Mouse (Mus musculus) retina, postnatal 7 days (tissue): ENCODE results near the gene Igfn1.

Source experiments
- DNase-seq: peaks from one replicate; pipeline ENCODE4 v3.0.0-alpha.2; 2012; ENCODE audit warnings: low read depth, low spot score

Igfn1 gene

DNA sequence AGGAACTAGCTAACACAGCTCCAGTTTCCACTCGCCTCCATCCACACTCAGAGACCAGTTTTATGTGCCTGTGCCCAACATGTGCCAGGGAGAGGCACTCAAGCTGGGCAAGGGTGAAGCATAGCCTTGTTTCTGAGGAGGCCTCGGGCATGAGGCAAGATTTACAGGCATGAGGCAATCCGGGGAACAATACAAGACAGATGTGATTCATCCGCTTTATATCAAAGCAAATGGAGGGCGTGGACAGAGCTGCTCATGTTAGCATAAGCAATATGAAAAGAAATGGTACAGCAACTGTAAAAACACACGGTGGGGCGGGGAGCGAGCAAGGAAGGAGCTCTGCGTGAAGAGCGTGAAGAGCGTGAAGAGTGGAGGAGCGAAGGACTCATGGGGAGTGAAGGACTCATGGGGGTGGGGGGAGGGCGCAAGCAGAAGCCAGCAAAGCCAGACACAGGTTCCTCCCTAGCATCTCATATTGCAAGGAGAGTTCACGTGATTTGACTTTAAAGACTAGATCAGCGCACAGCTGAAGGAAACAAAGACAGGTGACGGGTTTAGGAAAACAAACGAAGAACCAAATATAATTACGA, 72.3 kb downstream of the Igfn1 start:
- DNase-seq, result no peak

DNA sequence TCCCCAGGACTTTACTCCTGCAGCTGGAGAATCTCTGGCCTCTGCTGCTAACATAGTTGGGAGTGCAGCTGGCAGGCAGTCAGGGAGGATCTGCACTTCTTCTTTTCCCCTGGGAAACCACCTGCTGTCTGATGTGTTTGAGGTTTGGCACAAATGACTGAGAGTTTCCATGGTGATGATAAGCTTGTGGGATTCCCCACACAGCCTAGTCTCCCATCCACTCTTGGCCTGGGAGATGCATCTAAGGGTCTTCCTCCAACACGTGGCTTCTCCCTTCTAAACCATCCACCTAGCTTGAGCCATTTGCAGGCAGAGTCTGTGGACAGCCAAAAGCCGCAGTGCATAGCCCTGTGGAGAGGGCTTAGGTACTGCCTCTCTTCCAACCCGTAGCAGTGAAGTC, 76.3 kb downstream of the Igfn1 start:
- no peak for DNase-seq

GRCm38 (mm10) chr1:135925848-135926247, 80.3 kb downstream of the Igfn1 start:
- no peak for DNase-seq

DNA sequence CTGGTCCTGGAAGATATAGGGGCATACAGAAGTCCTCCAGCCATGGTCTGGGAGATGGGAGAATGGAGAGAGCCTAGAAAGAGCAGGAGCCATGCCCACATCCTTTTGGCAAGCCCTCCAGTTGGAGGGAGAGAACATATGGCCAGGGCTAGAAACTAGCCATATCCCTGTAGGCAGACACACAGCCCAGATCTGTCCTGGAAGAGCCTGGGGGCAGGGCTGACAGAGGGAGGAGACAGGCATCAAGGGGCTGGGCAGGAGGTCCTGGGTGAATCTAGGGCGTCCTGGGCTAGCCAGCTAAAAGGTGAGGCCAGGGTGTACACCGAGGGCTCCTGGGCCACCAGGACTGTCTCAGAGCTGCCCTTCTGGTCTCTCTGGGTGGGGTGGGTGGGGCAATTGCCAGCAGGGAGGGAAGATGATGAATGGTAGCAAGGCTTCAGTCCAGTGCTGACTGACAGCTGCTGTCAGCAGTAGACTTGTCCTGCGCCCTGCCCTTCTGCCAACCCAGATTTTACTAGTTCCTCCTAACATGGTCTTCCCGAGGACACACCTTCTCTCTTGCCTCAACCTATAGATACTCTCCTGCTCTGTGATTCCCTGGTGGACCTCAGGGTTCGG, 81.7 kb downstream of the Igfn1 start:
- DNase-seq, result no peak

DNA sequence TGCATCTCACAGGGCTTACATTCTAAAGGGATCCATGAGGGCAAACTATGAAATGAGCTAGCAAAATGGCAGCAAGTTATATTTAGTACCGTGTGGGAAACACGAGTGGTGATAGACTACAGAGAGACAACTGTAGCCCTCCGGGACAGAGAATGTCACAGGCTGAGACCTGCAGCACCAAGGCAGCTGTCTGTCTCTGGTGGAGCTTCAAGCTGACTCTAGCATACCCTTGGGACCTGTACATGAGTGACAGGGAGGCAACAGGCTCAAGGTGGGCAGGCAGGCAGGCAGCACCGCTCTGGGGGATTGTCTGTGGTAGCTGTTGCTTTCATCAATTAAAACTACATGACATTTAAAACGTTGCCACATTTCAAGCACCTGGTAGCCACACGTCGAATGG, 82.9 kb downstream of the Igfn1 start:
- no peak for DNase-seq

DNA sequence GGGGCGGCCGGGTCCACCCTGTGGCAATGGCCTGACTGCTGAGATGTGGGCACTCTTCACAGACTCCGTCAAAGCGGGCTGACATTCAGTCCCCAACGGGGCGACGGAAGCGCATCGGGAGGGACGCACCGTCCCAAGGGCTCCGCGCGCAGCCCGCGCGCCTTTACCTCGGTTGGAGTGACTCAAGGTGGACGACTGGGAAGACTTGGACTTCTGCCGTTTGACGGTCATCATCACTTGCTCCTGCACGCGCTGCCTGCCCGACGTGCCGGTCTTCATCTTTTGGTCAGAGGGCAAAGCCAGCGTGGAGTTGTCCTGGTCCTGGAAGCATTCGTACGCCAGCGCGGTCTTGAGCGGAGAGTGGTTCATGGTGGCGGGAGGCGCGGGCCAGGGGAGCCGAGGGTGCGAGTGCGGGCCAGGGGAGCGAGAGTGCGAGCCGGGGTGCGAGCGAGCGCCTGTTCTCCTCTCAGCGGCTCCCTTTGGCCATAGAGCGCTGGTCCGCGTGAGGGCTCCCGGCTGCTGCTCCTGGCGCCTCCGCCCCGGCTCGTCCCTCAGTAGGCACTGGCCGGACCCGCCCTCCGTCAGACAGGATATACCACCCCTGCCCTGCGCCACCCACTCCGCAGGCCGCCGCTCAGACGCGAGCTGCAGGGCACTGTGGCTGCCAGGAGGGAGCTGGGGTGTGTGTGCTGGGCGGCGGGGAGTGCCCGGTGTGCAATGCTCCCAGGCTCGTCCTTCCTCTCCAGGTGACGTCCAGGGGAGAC, 87.3 kb downstream of the Igfn1 start, which contains the start of gene Pkp1:
Gene Pkp1 (minus strand): TSS at position 564 of the 764 bp plus-strand sequence.
- DNase-seq, result no peak

- no peak for DNase-seq
These were observed 88.9 kb downstream of the Igfn1 start for GRCm38 (mm10) chr1:135917206-135917605.

DNA sequence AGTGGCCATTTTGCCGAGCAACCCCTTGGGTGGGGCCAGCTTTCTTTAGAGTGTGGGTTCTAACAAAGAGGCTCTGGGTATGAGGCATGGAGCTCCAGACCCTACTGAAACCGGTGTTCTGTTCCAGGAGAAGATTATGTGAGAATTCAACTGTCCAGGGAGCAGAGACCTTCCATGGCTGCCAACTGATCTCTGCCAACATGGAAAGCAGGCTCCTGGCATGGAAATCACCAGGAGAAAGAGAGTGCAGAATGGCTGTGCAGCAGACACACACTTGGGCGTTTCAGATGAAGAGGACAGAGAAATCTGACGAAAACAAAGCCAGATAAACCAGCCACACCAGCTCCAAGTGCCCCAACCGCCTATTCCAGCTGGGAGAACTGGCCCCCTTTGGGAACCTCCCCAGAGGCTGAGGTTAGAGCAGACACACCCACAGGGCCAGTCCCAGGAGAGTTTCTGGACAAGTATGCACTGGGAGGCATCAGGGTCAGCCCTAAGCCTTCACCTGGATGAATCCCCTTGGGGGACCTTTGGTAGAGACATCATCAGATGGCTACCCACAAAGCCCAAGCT, 89.6 kb downstream of the Igfn1 start:
- DNase-seq, result no peak

GRCm38 (mm10) chr1:135913657-135914056, 92.5 kb downstream of the Igfn1 start:
- no peak for DNase-seq

- no peak for DNase-seq
These were observed 96.8 kb downstream of the Igfn1 start for GRCm38 (mm10) chr1:135909381-135909780.

GRCm38 (mm10) chr1:135906736-135907135, 99.4 kb downstream of the Igfn1 start:
- DNase-seq, result no peak
